Mouse (Mus musculus): Measurements from ENCODE around the gene AU018091. TPM values are rescaled to one million over a fixed set of nuclear protein-coding genes. Genes with fewer than 3 reads are reported as not detected.
"Not testable (repeated sequence)": the region's sequence is repeated elsewhere in the genome, so short reads cannot be mapped to it uniquely, and the experiment has no call there.

AU018091 gene
- total RNA-seq, 2 experiments from 2014 or later: not detected

DNA sequence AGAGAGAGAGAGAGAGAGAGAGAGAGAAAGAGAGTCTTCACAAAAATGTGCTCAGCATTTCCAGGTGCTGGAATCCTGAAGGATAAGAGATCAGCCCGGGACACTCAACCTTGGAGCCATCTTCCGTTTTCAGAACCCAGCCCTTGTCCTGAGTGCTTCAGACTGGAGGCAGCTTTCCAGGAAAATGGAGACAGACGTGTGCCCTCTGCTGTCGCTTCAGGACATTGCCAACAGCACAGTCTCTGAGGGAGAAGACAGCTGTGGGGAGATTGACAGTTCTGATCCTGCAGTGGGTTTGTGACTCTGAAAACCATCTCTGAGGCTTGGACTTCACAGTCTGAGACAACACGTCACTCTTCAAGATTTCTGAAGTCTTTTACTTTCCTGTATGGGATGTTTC lies 26.8 kb upstream of the AU018091 start:
- no peak for TF ChIP-seq CTCF (IDR thresholded peaks at IDR 0.05)
- DNase-seq: no peak
- Histone ChIP-seq H3K27ac (no peak overlapping the region), H3K4me3 (no peak overlapping the region)
- intact Hi-C loops (cut with DNase I): no loop called here

DNA sequence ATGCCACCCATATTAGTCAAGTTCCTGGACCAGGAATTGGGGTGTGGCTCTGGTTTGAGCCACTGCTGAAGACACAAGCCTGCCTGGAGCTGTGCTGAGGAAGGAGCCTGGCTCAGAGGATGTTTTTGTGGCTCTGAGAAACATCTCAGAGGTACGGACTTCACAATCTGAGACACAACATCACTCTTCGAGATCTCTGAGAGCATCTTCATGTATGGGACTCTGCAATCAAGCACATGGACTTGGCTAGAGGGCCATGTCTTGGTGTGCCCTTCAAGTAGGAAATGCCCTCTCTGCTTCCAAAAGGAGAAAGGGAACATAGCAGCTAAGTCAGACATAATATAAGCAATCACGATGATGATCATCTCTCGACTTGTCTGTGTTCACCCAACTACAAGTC lies 25.5 kb upstream of the AU018091 start:
- Histone ChIP-seq H3K27ac (no peak overlapping the region), H3K4me3 (no peak overlapping the region)
- intact Hi-C loops (cut with DNase I): no loop called here
- no peak for TF ChIP-seq CTCF (IDR thresholded peaks at IDR 0.05)
- DNase-seq: no peak

DNA sequence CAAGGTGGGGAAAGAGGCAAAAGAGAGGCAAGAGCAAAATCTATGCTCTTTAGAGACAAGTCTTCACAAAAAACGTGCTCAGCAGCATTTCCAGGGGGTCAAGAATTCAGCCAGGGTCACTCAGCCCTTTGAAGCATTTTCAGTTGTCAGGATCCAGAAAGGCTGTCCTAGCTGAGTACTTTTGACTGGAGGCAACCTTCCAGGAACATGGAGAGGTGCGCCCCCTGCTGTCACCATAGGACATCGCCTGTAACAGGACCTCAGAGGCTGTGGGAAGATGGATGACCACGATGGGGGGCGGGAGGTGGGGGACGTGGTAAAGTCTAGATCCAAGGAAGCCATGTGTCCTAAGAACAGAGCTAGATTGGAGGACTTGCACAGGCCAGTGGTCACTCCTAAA lies 24.9 kb upstream of the AU018091 start:
- peak; percentile 34 for DNase-seq
- TF ChIP-seq CTCF (IDR thresholded peaks at IDR 0.05): peak; percentile 44
- intact Hi-C loops (cut with DNase I): no loop called here

DNA sequence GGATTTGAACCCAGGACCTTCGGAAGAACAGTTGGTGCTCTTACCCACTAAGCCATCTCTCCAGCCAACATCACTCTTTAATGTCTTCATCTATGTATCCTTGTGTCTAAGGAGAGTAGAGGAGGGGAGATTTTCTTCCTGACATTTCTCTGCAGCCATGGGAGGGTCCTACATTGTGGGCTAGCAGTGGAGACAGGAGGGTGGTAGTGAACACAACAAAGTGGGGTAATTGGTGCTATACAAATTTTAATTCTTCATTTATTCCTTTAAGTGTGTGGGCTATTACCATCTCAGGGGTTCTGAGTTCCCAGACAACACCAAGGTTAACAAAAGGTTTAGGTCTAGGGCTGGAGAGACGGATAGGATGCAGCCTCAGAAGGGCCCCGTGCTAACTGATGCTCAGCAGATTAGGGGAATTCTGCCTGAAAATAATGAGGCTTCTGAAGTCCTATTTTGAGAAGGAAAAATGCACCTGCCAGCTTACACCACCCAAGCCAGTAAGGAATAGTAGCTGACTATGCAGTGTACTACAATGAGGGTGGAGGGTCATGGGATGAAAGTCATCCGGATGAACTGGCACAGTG lies 24.1 kb upstream of the AU018091 start:
- TF ChIP-seq CTCF (IDR thresholded peaks at IDR 0.05): no peak
- Histone ChIP-seq H3K27ac (no peak overlapping the region), H3K4me3 (no peak overlapping the region)
- DNase-seq: no peak
- intact Hi-C loops (cut with DNase I): no loop called here

More for the DNA sequence above, 24.9 kb upstream of the AU018091 start:
- Histone ChIP-seq H3K27ac (no peak overlapping the region), H3K4me3 (no peak overlapping the region)

DNA sequence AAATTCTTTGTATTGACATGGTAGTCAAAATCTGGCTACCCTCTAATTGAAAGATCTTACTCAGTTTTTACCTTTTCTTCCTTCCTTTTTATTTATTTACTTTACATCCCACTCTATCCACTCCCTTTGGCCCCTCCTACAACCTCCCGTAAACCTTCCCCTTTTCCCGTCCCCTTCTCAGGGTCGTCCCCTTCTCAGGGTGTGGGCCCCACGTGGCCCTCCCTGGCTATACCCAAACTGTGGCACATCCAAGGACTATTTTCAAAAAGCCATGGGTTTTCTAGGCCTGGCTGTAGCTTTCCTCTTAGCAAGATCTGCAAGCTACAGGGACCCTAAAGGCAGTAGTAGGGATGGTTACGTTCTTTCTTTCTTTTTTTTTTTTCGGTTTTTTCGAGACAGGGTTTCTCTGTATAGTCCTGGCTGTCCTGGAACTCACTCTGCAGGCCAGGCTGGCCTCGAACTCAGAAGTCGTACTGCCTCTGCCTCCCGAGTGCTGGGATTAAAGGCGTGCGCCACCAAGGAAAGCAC lies 23.0 kb upstream of the AU018091 start:
- TF ChIP-seq CTCF (IDR thresholded peaks at IDR 0.05): no peak
- intact Hi-C loops (cut with DNase I): no loop called here
- Histone ChIP-seq H3K27ac (no peak overlapping the region), H3K4me3 (no peak overlapping the region)
- no peak for DNase-seq

DNA sequence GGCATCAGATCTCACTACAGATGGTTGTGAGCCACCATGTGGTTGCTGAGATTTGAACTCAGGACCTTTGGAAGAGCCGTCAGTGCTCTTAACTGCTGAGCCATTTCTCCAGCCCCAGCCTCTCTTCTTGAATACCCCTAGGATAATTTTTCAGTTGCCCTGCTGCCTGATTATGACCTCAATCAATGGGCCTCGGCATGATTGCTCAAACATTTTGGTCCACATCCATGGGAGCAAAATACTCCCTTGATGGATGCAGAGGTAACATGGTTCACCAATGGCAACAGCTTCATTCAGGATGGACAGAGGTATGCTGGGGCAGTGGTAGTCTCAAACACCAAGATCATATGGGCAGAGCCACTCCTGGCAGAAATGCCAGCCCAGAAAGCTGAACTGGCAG lies 17.7 kb upstream of the AU018091 start:
- intact Hi-C loops (cut with DNase I): not testable (repeated sequence)

DNA sequence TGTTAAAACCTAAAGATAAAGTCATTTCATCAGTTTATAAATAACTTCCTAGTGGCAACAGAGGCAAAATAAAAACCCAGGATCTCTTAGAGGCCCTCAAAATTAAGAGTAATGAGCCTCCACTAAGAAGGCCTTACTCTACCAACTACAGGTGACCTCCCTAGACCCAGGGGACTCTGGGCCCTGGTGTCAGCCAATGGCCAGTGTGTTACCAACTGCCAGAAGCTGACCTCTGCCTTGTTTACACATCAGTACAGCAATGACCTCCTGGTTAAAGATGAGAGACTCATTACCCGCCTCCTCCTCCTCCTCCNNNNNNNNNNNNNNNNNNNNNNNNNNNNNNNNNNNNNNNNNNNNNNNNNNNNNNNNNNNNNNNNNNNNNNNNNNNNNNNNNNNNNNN lies 17.1 kb upstream of the AU018091 start:
- DNase-seq: no peak
- TF ChIP-seq CTCF (IDR thresholded peaks at IDR 0.05): no peak
- intact Hi-C loops (cut with DNase I): no loop called here
- Histone ChIP-seq H3K4me3 (no peak overlapping the region), H3K27ac (no peak overlapping the region)

More for the DNA sequence above, 17.7 kb upstream of the AU018091 start:
- H3K4me3 ChIP-seq, DNase-seq, H3K27ac ChIP-seq: not testable (repeated sequence)

DNA sequence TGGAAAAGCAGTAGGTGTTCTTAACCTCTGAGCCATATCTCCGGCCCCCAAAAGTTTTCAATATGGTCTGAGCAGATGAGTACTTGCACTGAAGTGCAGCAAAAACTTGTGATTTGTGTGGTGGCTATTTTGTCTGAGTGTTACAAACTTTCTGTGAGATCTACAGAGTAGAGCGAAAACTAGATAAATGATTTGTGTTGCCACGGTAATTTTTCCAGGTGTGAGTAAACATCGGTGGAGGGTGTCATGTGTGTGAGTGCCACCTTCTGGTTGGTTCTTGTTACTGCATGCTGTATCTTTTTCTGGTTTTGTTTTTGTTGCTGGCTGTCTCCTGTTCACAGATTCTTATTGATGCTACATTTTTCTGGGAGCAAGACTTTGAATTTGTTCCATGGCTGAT lies 15.4 kb upstream of the AU018091 start:
- peak; percentile 60 for TF ChIP-seq CTCF (IDR thresholded peaks at IDR 0.05)
- intact Hi-C loops (cut with DNase I): no loop called here
- H3K4me3 ChIP-seq: no peak overlapping the region
- no peak for DNase-seq
- no peak overlapping the region for H3K27ac ChIP-seq

DNA sequence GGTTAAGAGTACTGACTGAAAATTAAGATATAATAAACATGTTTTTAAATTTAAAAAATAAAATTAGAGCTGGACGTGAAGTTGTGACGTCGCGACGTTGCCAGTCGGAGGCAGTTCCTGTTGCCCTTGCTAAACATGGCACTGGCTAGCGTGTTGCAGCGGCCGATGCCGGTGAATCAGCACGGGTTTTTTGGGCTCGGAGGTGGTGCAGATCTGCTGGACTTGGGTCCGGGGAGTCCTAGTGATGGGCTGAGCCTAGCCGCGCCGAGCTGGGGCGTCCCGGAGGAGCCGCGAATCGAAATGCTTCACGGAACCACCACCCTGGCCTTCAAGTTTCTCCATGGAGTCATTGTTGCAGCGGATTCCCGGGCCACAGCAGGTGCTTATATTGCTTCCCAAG lies 12.0 kb upstream of the AU018091 start:
- DNase-seq; intact Hi-C loops (cut with DNase I); H3K4me3 ChIP-seq; H3K27ac ChIP-seq: not testable (repeated sequence)

DNA sequence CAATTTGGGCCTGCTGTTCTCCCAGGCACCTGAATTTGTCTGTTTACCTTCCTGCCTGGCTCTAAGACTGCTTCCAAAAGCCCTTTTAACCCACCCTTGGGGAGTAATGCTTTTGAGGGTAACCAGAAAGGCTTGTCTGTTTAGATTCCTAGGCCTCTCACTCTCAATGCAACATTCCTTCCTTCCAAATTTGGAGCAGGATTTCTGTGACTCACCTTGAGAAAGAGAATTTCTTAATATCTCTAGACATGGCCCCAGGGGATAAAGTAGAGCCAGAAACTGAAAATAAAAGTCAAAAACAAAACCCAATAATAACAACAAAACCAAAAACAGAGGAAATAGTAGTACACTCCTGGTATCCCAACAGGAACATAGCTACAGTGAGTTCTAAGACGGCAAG lies 707 bp downstream of the AU018091 start:
- Histone ChIP-seq H3K27ac (no peak overlapping the region), H3K4me3 (no peak overlapping the region)
- intact Hi-C loops (cut with DNase I): no loop called here
- no peak for TF ChIP-seq CTCF (IDR thresholded peaks at IDR 0.05)
- DNase-seq: no peak

DNA sequence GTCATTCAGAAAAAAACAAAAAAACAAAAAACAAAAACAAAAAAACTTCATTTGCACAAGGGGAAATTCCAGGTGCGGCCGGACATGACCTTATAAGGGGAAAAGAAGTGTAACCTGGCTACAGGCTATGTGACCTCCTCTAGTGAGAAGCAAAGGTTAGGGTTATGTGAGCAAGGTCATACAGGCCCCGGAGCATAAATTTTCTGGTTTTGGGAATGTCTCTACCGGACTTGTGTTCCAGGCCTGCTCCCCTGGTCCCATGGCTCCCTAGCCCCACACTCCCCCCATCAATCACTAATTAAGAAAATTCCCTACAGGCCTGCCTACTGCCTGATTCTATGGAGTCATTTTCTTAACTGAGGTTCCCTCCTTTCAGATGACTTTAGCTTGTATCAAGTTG lies 2.7 kb downstream of the AU018091 start:
- TF ChIP-seq CTCF (IDR thresholded peaks at IDR 0.05): no peak
- no peak overlapping the region for H3K27ac ChIP-seq
- no peak for DNase-seq
- H3K4me3 ChIP-seq: no peak overlapping the region
- intact Hi-C loops (cut with DNase I): no loop called here

DNA sequence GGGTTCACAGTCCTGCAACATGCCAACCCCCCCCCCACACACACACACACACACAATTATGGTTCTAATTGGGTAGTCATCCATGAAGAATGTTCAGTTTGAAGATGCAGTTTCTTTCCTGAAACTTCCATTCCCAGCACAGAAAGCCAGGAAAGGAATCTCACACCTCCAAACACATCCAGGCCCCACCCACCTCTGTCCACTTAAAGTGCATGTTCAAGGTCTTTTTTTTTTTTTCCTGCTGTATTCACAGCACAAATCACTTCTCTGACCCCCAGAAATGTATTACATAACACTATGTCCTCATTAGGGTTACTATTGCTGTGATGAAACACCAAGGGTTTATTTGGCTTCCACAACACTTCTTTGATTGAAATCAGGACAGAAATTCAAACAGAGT lies 4.0 kb downstream of the AU018091 start:
- Histone ChIP-seq H3K27ac (no peak overlapping the region), H3K4me3 (no peak overlapping the region)
- intact Hi-C loops (cut with DNase I): no loop called here
- no peak for DNase-seq
- no peak for TF ChIP-seq CTCF (IDR thresholded peaks at IDR 0.05)

DNA sequence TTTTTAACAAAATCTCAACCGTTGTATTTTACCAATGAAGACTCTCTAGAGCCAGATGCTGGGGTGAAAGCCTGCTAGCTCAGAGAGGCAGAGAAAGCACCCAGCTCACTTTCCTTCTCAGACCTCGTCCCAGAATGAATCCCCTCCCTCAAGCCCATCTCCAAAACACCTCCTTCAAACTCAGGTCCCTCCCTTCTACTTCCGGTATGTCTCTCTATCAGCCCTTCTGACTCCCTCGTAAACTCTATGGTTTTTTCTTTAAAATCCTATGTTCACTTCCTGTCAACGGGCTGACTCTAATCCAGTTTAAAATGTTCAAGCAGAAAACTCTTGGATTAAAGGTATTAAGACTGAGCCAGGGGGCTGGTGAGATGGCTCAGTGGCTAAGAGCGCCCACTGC lies 4.6 kb downstream of the AU018091 start:
- H3K27ac ChIP-seq: no peak overlapping the region
- intact Hi-C loops (cut with DNase I): no loop called here
- H3K4me3 ChIP-seq: no peak overlapping the region
- no peak for TF ChIP-seq CTCF (IDR thresholded peaks at IDR 0.05)
- DNase-seq: no peak

DNA sequence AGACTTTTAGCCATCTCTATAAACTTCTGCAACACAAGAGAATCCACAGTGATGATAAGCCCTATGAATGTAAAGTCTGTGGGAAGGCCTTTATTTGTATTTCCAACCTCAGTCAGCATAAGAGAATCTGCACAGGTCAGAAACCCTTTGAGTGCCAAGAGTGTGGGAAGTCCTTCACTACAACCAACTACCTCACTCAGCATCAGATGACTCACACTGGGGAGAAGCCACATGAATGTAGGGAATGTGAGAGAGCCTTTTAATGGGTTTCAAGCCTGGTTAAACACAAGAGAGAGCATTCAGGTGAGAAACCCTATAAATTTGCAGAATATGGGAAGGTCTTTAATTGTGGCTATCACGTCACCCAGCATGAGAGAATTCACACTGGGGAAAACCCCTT lies 18.6 kb downstream of the AU018091 start:
- Histone ChIP-seq H3K27ac (no peak overlapping the region), H3K4me3 (no peak overlapping the region)
- DNase-seq: no peak
- intact Hi-C loops (cut with DNase I): no loop called here
- TF ChIP-seq CTCF (IDR thresholded peaks at IDR 0.05): no peak

All from gastrocnemius, adult 2 months (tissue).